Mouse (Mus musculus): ENCODE measurements around the gene Zfp526. TPM values are rescaled to one million over a fixed set of nuclear protein-coding genes. Genes with fewer than 3 reads are reported as not detected.

Gene Zfp526
- polyA plus RNA-seq, 1 experiment from 2014 or later: 3.5 TPM

GRCm38 (mm10) chr7:25232101-25232648 is 10.9 kb downstream of the Zfp526 start:
- no peak overlapping the region for H3K9ac ChIP-seq (ENCODE audit: low read length)
- no peak for DNase-seq (ENCODE audit: low spot score)
- H3K9me3 ChIP-seq (ENCODE audit: control insufficient read depth, low read length): no peaks in the 10 kb centered on the region
- no peak overlapping the region for H3K4me3 ChIP-seq (ENCODE audit: low read depth, low read length)
- H3K36me3 ChIP-seq (ENCODE audit: control insufficient read depth, insufficient read depth, low read length): peaks cover 21% of the 10 kb centered on the region
- ATAC-seq (replicated peaks; ENCODE audit: low FRiP score): no peak
- peaks cover 6% of the 10 kb centered on the region; the same call in 1 of the 2 replicates for H3K4me1 ChIP-seq (replicated peaks; ENCODE audit: control insufficient read depth, insufficient read depth, low read length)
- no peak overlapping the region for H3K4me2 ChIP-seq (ENCODE audit: low read depth, low read length, severe bottlenecking)
- H3K27ac ChIP-seq (ENCODE audit: low read depth, low read length): no peak overlapping the region
- 65% methylated on average over 5 of the region's 5 CpGs for WGBS
- no peaks in the 10 kb centered on the region for H3K27me3 ChIP-seq (ENCODE audit: control insufficient read depth, insufficient read depth, low read length)

- H3K36me3 ChIP-seq (ENCODE audit: control insufficient read depth, insufficient read depth, low read length): peaks cover 21% of the 10 kb centered on the region
- ATAC-seq (replicated peaks; ENCODE audit: low FRiP score) (no peak), DNase-seq (ENCODE audit: low spot score) (no peak)
- no peak overlapping the region for H3K4me3 ChIP-seq (ENCODE audit: low read depth, low read length)
- no peak overlapping the region for H3K9ac ChIP-seq (ENCODE audit: low read length)
- no peaks in the 10 kb centered on the region for H3K9me3 ChIP-seq (ENCODE audit: control insufficient read depth, low read length)
- 77% methylated on average over 2 of the region's 2 CpGs for WGBS
- H3K27me3 ChIP-seq (ENCODE audit: control insufficient read depth, insufficient read depth, low read length): no peaks in the 10 kb centered on the region
- no peak overlapping the region for H3K4me2 ChIP-seq (ENCODE audit: low read depth, low read length, severe bottlenecking)
- peaks cover 6% of the 10 kb centered on the region; the same call in 1 of the 2 replicates for H3K4me1 ChIP-seq (replicated peaks; ENCODE audit: control insufficient read depth, insufficient read depth, low read length)
- H3K27ac ChIP-seq (ENCODE audit: low read depth, low read length): no peak overlapping the region
Measured at GRCm38 (mm10) chr7:25233061-25233460, 11.8 kb downstream of the Zfp526 start.

GRCm38 (mm10) chr7:25235526-25235925 is 14.3 kb downstream of the Zfp526 start:
- Histone ChIP-seq H3K4me3 (ENCODE audit: low read depth, low read length) (no peak overlapping the region), H3K4me2 (ENCODE audit: low read depth, low read length, severe bottlenecking) (no peak overlapping the region)

GRCm38 (mm10) chr7:25237249-25238014 is 16.2 kb downstream of the Zfp526 start, which contains the start of gene Gsk3a:
TSS of gene Gsk3a (minus strand) at chr7:25237851.
- peak; percentile 88 for ATAC-seq (replicated peaks; ENCODE audit: low FRiP score)
- WGBS: under 1% methylated on average over 72 of the region's 76 CpGs
- peak; percentile 97 for DNase-seq (ENCODE audit: low spot score)

More at GRCm38 (mm10) chr7:25235526-25235925, 14.3 kb downstream of the Zfp526 start:
- no peaks in the 10 kb centered on the region for H3K27me3 ChIP-seq (ENCODE audit: control insufficient read depth, insufficient read depth, low read length)
- 88% methylated on average over 5 of the region's 5 CpGs for WGBS
- H3K9ac ChIP-seq (ENCODE audit: low read length): no peak overlapping the region; the same call in 1 of the 2 replicates
- ATAC-seq (replicated peaks; ENCODE audit: low FRiP score): no peak
- H3K9me3 ChIP-seq (ENCODE audit: control insufficient read depth, low read length): no peaks in the 10 kb centered on the region
- peaks cover 6% of the 10 kb centered on the region; the same call in 1 of the 2 replicates for H3K4me1 ChIP-seq (replicated peaks; ENCODE audit: control insufficient read depth, insufficient read depth, low read length)
- no peak for DNase-seq (ENCODE audit: low spot score)
- H3K36me3 ChIP-seq (ENCODE audit: control insufficient read depth, insufficient read depth, low read length): peaks cover 7% of the 10 kb centered on the region; the same call in 1 of the 2 replicates
- H3K27ac ChIP-seq (ENCODE audit: low read depth, low read length): no peak overlapping the region

GRCm38 (mm10) chr7:25238015-25238706 is 16.9 kb downstream of the Zfp526 start:
- peak; percentile 93 for DNase-seq (ENCODE audit: low spot score)
- peaks cover 3% of the 10 kb centered on the region; the same call in 1 of the 2 replicates for H3K36me3 ChIP-seq (ENCODE audit: control insufficient read depth, insufficient read depth, low read length)
- peak overlapping the region; percentile 81 for H3K4me2 ChIP-seq (ENCODE audit: low read depth, low read length, severe bottlenecking)
- under 1% methylated on average over 23 of the region's 23 CpGs for WGBS
- H3K9ac ChIP-seq (ENCODE audit: low read length): peak overlapping the region; percentile 96; the same call in 1 of the 2 replicates
- peaks cover 6% of the 10 kb centered on the region; the same call in 1 of the 2 replicates for H3K4me1 ChIP-seq (replicated peaks; ENCODE audit: control insufficient read depth, insufficient read depth, low read length)
- no peaks in the 10 kb centered on the region for H3K9me3 ChIP-seq (ENCODE audit: control insufficient read depth, low read length)
- ATAC-seq (replicated peaks; ENCODE audit: low FRiP score): peak; percentile 93
- H3K4me3 ChIP-seq (ENCODE audit: low read depth, low read length): peak overlapping the region; percentile 97
- H3K27me3 ChIP-seq (ENCODE audit: control insufficient read depth, insufficient read depth, low read length): no peaks in the 10 kb centered on the region
- peak overlapping the region; percentile 41; the same call in 1 of the 2 replicates for H3K27ac ChIP-seq (ENCODE audit: low read depth, low read length)

More at GRCm38 (mm10) chr7:25237249-25238014, 16.2 kb downstream of the Zfp526 start, which contains the start of gene Gsk3a:
- no peaks in the 10 kb centered on the region for H3K9me3 ChIP-seq (ENCODE audit: control insufficient read depth, low read length)
- H3K4me1 ChIP-seq (replicated peaks; ENCODE audit: control insufficient read depth, insufficient read depth, low read length): peaks cover 6% of the 10 kb centered on the region; the same call in 1 of the 2 replicates
- H3K9ac ChIP-seq (ENCODE audit: low read length): peak within 1 kb of the TSS; percentile 96
- peak within 1 kb of the TSS; percentile 81 for H3K4me2 ChIP-seq (ENCODE audit: low read depth, low read length, severe bottlenecking)
- peak within 1 kb of the TSS; percentile 41 for H3K27ac ChIP-seq (ENCODE audit: low read depth, low read length)
- no peaks in the 10 kb centered on the region; the same call in 1 of the 2 replicates for H3K36me3 ChIP-seq (ENCODE audit: control insufficient read depth, insufficient read depth, low read length)
- H3K27me3 ChIP-seq (ENCODE audit: control insufficient read depth, insufficient read depth, low read length): no peaks in the 10 kb centered on the region
- peak within 1 kb of the TSS; percentile 97 for H3K4me3 ChIP-seq (ENCODE audit: low read depth, low read length)

GRCm38 (mm10) chr7:25238829-25239623 is 17.8 kb downstream of the Zfp526 start:
- Histone ChIP-seq H3K9ac (ENCODE audit: low read length) (peak overlapping the region; percentile 43; the same call in 1 of the 2 replicates), H3K4me2 (ENCODE audit: low read depth, low read length, severe bottlenecking) (peak overlapping the region; percentile 81), H3K9me3 (ENCODE audit: control insufficient read depth, low read length) (no peaks in the 10 kb centered on the region), H3K27ac (ENCODE audit: low read depth, low read length) (peak overlapping the region; percentile 55; the same call in 1 of the 2 replicates), H3K27me3 (ENCODE audit: control insufficient read depth, insufficient read depth, low read length) (no peaks in the 10 kb centered on the region), H3K4me3 (ENCODE audit: low read depth, low read length) (peak overlapping the region; percentile 97), H3K36me3 (ENCODE audit: control insufficient read depth, insufficient read depth, low read length) (peaks cover 3% of the 10 kb centered on the region; the same call in 1 of the 2 replicates), H3K4me1 (replicated peaks; ENCODE audit: control insufficient read depth, insufficient read depth, low read length) (peaks cover 6% of the 10 kb centered on the region; the same call in 1 of the 2 replicates)
- ATAC-seq (replicated peaks; ENCODE audit: low FRiP score): peak; percentile 6; the same call in 1 of the 2 replicates
- peak; percentile 85 for DNase-seq (ENCODE audit: low spot score)
- WGBS: 5% methylated on average over 30 of the region's 30 CpGs

GRCm38 (mm10) chr7:25240631-25241030 is 19.4 kb downstream of the Zfp526 start:
- 65% methylated on average over 7 of the region's 7 CpGs for WGBS

More at GRCm38 (mm10) chr7:25240631-25241030, 19.4 kb downstream of the Zfp526 start:
- Histone ChIP-seq H3K9ac (ENCODE audit: low read length) (no peak overlapping the region), H3K9me3 (ENCODE audit: control insufficient read depth, low read length) (no peaks in the 10 kb centered on the region), H3K27ac (ENCODE audit: low read depth, low read length) (no peak overlapping the region), H3K27me3 (ENCODE audit: control insufficient read depth, insufficient read depth, low read length) (no peaks in the 10 kb centered on the region), H3K4me1 (replicated peaks; ENCODE audit: control insufficient read depth, insufficient read depth, low read length) (peaks cover 6% of the 10 kb centered on the region; the same call in 1 of the 2 replicates), H3K36me3 (ENCODE audit: control insufficient read depth, insufficient read depth, low read length) (peaks cover 12% of the 10 kb centered on the region), H3K4me3 (ENCODE audit: low read depth, low read length) (no peak overlapping the region), H3K4me2 (ENCODE audit: low read depth, low read length, severe bottlenecking) (no peak overlapping the region)
- no peak for ATAC-seq (replicated peaks; ENCODE audit: low FRiP score)
- DNase-seq (ENCODE audit: low spot score): no peak

Measured in forebrain, embryonic 11.5 days (tissue).